Mouse (Mus musculus): ENCODE data around the gene Synpr. TPM values are rescaled to one million over a fixed set of nuclear protein-coding genes. Genes with fewer than 3 reads are reported as not detected.

Gene Synpr
- polyA plus RNA-seq, 1 experiment from 2014 or later, result 15.9 TPM

DNA sequence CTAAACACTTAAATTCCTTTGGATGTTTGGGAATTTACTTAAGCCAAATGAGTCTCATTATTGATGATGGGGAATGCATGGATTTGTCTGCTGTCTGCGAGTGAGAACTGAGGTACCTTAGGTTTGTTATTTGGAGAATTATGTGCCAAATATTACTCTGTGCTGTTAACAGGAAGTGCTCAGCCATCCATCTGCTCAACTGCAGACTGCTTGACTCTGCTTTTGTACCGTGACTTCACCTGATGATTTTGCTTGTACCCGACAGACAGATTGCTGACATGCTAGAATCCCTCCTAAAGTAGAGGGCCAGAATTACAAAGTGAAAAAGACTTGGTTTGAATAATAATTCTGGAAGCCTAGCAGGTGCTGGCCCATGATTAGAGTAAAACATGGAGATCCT is 9.6 kb downstream of the Synpr start:
- no peaks in the 10 kb centered on the region for H3K36me3 ChIP-seq
- H3K9me3 ChIP-seq, result no peaks in the 10 kb centered on the region
- 89% methylated on average over 3 of the region's 3 CpGs for WGBS
- no peaks in the 10 kb centered on the region for H3K4me1 ChIP-seq
- H3K4me3 ChIP-seq, result no peak overlapping the region
- H3K27ac ChIP-seq, result no peak overlapping the region
- no peak overlapping the region for H3K9ac ChIP-seq
- H3K27me3 ChIP-seq (replicated peaks), result no peaks in the 10 kb centered on the region
- no peak for ATAC-seq (ENCODE audit: low FRiP score, low read depth)
- H3K4me2 ChIP-seq (replicated peaks), result no peak overlapping the region

DNA sequence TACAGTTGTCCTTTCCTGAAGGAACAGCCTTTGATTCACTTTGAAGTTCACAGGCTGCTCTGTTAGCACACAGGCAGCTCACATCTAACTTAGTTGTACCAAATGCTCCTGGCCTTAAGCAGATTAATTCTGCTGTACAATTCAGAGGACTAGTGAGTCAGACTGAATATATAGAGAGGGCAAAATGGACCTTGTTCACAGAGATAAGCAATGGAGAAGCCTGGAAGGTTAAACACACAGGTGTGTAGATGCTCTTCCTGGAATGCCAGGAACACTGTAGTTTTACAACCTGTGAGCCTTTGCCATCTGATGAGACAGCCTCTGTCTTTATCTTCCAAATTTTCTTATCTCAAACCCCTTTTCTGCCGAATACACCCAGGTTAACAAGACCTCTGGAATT is 29.7 kb downstream of the Synpr start:
- Histone ChIP-seq H3K27ac (no peak overlapping the region), H3K4me3 (no peak overlapping the region), H3K36me3 (no peaks in the 10 kb centered on the region), H3K9ac (no peak overlapping the region), H3K4me2 (replicated peaks) (no peak overlapping the region), H3K9me3 (no peaks in the 10 kb centered on the region), H3K27me3 (replicated peaks) (no peaks in the 10 kb centered on the region), H3K4me1 (no peaks in the 10 kb centered on the region)
- WGBS, result 64% methylated on average over 1 of the region's 1 CpGs
- no peak for ATAC-seq (ENCODE audit: low FRiP score, low read depth)

DNA sequence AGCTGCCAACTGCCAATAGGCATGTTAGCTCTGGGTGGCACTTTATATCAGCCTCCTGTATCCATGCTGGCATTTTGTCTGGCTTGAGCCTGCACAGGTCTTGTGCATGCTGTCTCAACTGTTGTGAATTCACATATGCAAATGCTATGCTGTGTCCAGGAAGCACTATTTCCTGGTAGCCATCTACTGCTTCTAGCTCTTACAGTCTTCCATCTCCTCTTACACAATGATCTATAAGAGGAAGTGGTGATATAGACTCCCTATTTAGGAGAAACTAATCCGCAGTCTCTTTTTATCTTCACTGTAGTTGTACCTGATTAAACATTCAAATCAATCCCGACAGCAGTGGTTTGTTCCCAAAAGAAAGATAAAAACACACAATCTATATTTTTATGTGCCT is 43.9 kb downstream of the Synpr start:
- no peak overlapping the region for H3K9ac ChIP-seq
- no peaks in the 10 kb centered on the region for H3K36me3 ChIP-seq
- no peak overlapping the region for H3K4me3 ChIP-seq
- no peaks in the 10 kb centered on the region; the same call in 1 of the 2 replicates for H3K4me1 ChIP-seq
- WGBS, result 92% methylated on average over 2 of the region's 2 CpGs
- no peak overlapping the region for H3K27ac ChIP-seq
- H3K9me3 ChIP-seq, result no peaks in the 10 kb centered on the region
- no peak for ATAC-seq (ENCODE audit: low FRiP score, low read depth)
- no peak overlapping the region for H3K4me2 ChIP-seq (replicated peaks)
- H3K27me3 ChIP-seq (replicated peaks), result no peaks in the 10 kb centered on the region

DNA sequence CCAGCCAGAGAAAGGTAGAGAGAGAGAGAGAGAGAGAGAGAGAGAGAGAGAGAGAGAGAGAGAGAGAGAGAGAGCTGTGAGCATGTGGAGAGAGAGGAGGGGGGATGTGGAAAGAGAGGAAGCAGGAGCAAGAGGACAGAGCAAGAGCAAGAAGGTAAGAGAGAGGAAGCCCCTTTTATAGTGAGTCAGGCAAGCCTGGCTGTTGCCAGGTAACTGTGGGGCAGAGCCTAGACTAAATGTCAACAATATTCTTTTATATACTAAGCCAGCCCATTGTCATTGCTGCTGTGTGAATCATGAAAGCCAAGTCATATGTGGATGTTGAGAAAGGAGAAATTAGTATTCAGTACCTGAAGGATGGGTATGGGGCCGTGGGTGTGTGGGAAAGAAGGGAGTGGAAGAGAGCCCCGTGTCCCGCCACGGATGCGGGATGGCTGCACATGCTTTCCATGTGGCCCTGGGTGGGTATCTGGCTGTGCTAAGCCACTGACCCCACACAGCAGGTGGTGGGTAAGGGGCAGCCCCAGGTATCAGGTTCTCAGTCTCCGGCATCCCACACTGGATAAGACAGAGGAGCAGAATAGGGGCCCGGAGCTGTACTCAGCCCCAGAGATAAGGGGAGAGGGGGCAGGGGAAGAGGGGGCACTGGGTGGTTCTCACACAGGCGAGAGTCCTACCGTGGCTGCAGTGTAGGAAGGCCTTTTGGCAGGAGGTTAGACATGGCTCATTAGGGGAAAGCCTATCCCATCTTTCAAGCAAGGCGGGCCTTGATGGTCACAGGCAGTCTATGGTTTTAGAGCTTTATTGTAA is 48.1 kb downstream of the Synpr start:
- no peak overlapping the region for H3K27ac ChIP-seq
- no peaks in the 10 kb centered on the region for H3K36me3 ChIP-seq
- ATAC-seq (ENCODE audit: low FRiP score, low read depth), result peak; percentile 63
- H3K9ac ChIP-seq, result no peak overlapping the region
- WGBS, result 61% methylated on average over 10 of the region's 10 CpGs
- H3K4me3 ChIP-seq, result no peak overlapping the region
- no peaks in the 10 kb centered on the region; the same call in 1 of the 2 replicates for H3K4me1 ChIP-seq
- H3K4me2 ChIP-seq (replicated peaks), result no peak overlapping the region
- H3K27me3 ChIP-seq (replicated peaks), result no peaks in the 10 kb centered on the region
- H3K9me3 ChIP-seq, result no peaks in the 10 kb centered on the region

DNA sequence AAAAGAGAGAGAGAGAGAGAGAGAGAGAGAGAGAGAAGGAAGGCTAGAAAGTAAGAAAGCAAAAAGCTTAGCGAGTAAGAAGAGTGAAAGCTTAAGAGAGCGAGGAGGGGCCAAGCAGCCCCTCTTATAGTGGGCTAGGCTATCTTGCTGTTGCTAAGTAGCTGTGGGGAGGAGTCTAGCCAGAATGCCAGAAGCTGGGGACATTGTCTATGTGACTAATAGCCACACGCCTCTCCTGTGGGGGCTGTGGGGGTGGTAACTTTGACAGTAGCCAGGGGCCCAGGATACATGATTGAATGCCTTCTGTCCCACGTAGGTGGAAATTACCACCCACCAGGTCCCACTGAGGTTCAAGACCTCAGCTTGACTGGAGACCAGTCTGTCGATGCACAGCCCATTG is 48.8 kb downstream of the Synpr start:
- H3K27ac ChIP-seq, result no peak overlapping the region
- no peak overlapping the region for H3K9ac ChIP-seq
- H3K9me3 ChIP-seq, result no peaks in the 10 kb centered on the region
- H3K4me2 ChIP-seq (replicated peaks), result no peak overlapping the region
- no peaks in the 10 kb centered on the region; the same call in 1 of the 2 replicates for H3K4me1 ChIP-seq
- H3K4me3 ChIP-seq, result no peak overlapping the region
- whole genome bisulfite sequencing, result 53% methylated on average over 5 of the region's 5 CpGs
- no peaks in the 10 kb centered on the region for H3K36me3 ChIP-seq
- H3K27me3 ChIP-seq (replicated peaks), result no peaks in the 10 kb centered on the region
- peak; percentile 62 for ATAC-seq (ENCODE audit: low FRiP score, low read depth)

DNA sequence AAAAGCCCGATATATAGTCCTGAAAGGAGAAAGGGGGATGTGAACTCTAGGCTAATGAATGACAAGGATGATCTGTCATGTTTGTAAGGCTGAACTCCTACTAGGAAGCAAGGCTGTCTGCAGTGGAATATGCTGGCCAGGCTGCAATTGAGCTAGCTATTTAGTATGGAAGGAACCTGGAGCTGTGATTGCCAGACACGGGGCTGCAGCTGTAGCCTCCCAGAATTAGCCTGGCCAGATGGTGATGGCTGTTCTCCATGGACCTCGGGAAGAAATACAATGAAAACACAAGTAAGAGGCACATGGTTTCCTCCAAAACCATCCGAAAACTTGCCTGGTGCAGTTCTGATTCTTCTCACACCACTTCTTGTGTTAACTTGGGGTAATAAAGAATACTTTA is 51.6 kb downstream of the Synpr start:
- ATAC-seq (ENCODE audit: low FRiP score, low read depth), result no peak
- H3K27me3 ChIP-seq (replicated peaks), result no peaks in the 10 kb centered on the region
- no peak overlapping the region for H3K27ac ChIP-seq
- H3K9ac ChIP-seq, result no peak overlapping the region
- no peaks in the 10 kb centered on the region; the same call in 1 of the 2 replicates for H3K4me1 ChIP-seq
- WGBS, result 70% methylated on average over 4 of the region's 4 CpGs
- no peaks in the 10 kb centered on the region for H3K9me3 ChIP-seq
- no peak overlapping the region for H3K4me2 ChIP-seq (replicated peaks)
- H3K4me3 ChIP-seq, result no peak overlapping the region
- H3K36me3 ChIP-seq, result no peaks in the 10 kb centered on the region

DNA sequence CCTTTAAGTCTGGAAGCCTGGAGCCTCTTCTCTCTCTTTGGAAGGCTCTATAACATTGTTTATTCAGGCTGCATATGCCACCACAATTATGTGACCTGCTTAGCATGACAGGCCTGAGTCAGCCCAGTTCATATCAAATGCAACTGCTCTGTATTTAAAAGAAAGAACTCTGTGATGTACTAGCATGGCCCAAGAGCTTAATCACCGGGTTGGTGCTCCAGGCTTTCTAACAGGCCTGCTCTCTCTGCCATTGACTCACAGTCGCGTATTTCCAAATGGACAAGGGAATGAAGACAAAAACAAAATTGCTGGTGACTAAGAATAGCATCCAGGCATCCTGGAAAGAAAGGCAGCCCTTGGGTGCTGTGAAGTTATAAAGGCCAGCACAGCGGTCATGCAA is 56.1 kb downstream of the Synpr start:
- Histone ChIP-seq H3K4me1 (no peaks in the 10 kb centered on the region), H3K36me3 (no peaks in the 10 kb centered on the region), H3K9ac (no peak overlapping the region), H3K27ac (no peak overlapping the region), H3K9me3 (no peaks in the 10 kb centered on the region), H3K27me3 (replicated peaks) (no peaks in the 10 kb centered on the region), H3K4me3 (no peak overlapping the region), H3K4me2 (replicated peaks) (no peak overlapping the region)
- 85% methylated on average over 4 of the region's 4 CpGs for WGBS
- no peak for ATAC-seq (ENCODE audit: low FRiP score, low read depth)

DNA sequence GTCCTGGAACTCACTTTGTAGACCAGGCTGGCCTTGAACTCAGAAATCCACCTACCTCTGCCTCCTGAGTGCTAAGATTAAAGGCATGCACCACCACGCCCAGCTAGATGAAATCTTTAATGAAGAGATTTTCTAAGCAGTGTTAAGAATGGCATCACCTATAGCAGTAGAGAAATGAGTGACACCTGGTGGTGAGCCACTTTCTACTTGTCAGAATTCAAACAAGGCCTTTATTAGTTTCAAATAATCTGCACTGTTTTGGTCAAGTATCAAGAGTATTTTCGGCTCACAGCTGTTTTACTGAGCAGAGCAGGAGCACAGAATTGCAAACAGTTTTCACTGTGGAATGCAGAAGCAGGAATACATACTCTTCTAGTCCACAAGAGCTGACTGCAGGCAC is 59.7 kb downstream of the Synpr start:
- Histone ChIP-seq H3K4me3 (no peak overlapping the region), H3K4me1 (no peaks in the 10 kb centered on the region), H3K27me3 (replicated peaks) (no peaks in the 10 kb centered on the region), H3K36me3 (no peaks in the 10 kb centered on the region), H3K4me2 (replicated peaks) (no peak overlapping the region), H3K9ac (no peak overlapping the region), H3K9me3 (no peaks in the 10 kb centered on the region), H3K27ac (no peak overlapping the region)
- 82% methylated on average over 2 of the region's 2 CpGs for WGBS
- ATAC-seq (ENCODE audit: low FRiP score, low read depth), result no peak

DNA sequence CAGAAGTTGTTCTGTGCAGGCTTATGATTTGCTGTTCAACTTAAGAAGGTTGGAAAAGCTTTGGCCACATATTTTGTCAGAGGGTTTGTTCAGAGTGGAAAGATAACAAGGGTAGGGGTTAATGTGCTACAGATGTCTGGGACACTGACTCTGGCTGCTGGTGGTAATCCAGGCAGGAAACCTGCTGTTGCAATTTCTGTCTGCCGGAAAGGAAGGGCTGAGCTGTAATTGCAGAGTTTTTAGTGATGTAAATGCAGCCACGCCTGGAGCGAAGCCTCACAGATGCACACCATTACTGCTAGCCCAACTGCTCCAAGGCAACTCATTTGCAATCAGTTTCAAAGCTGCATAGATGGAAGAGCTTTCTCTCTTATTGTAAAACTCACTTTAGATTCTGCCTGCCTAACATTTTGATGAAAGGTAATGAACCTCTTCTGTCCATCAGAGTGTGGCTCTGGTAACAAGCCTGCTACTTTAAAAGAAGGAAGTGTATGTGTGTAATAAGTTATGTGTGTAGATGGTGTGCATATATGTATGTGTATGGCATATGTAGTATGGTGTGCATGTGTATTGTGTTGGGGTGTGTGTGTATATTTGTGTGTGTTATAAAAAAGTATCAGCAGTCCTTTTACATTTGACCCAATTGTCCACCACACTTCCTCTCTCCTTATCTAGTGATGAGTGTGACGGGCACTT is 64.7 kb downstream of the Synpr start:
- ATAC-seq (ENCODE audit: low FRiP score, low read depth), result no peak
- WGBS, result 43% methylated on average over 4 of the region's 4 CpGs

DNA sequence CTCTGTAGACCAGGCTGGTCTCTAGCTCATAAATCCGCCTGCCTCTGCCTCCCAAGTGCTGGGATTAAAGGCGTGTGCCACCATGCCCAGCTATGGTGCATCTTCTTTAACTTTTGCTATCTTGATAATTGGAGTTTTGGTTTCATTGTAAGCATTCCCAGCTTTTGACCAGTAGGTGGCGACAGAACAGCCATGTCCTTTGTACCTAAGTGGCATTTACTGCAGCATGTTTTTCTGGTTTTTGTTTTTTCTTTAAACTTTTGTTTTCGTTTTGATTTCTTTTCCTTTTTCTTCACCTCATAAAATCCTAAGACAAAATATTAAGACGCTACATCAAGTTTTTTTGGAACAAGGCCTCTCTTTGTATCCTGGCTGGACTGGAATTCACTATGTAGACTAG is 69.6 kb downstream of the Synpr start:
- H3K27me3 ChIP-seq (replicated peaks), result no peaks in the 10 kb centered on the region
- ATAC-seq (ENCODE audit: low FRiP score, low read depth), result no peak
- H3K27ac ChIP-seq, result no peak overlapping the region
- H3K9ac ChIP-seq, result no peak overlapping the region
- H3K9me3 ChIP-seq, result no peaks in the 10 kb centered on the region
- H3K4me1 ChIP-seq, result no peaks in the 10 kb centered on the region
- no peaks in the 10 kb centered on the region for H3K36me3 ChIP-seq
- 34% methylated on average over 5 of the region's 5 CpGs for WGBS
- no peak overlapping the region for H3K4me2 ChIP-seq (replicated peaks)
- no peak overlapping the region for H3K4me3 ChIP-seq

More for the DNA sequence above, 64.7 kb downstream of the Synpr start:
- H3K4me1 ChIP-seq, result no peaks in the 10 kb centered on the region
- H3K9ac ChIP-seq, result no peak overlapping the region
- no peaks in the 10 kb centered on the region for H3K27me3 ChIP-seq (replicated peaks)
- H3K27ac ChIP-seq, result no peak overlapping the region
- no peak overlapping the region for H3K4me3 ChIP-seq
- H3K4me2 ChIP-seq (replicated peaks), result no peak overlapping the region
- no peaks in the 10 kb centered on the region for H3K36me3 ChIP-seq
- no peaks in the 10 kb centered on the region for H3K9me3 ChIP-seq

DNA sequence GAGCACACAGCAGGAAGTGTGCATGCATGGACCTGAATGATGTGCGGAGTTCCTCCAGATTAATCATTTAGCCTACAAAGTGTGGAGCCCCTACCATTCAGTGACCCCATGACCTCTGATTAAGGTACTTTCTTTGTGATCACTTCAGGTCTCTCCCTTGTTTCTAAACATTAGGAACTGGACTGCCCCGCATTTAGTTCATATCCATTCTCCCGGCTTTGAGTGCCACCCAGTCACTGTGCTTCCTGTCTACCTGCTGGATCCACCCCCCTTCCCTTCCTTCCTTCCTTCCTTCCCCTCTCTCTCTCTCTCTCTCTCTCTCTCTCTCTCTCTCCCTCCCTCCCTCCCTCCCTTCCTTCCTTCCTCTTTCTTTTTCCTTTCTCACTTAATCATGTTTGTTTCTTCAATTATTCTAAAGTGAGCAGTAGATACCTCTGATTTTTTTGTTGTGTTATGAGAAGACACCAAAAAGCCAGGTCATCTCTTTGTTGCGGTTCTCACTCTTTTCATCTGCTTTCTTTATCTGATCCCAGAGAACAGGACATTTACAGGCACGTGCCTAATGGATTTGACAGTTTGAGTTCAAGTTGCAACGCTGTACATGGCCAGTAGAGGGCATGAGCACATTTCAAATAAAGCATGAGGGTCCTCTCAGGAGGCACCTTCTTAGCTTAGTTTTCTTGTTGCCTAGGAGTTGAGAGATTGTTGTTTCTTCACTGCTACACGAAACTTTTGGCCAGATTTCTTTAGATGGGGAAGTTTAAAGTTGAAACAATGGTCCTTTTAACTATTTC is 71.2 kb downstream of the Synpr start:
- WGBS, result 16% methylated on average over 7 of the region's 7 CpGs
- ATAC-seq (ENCODE audit: low FRiP score, low read depth), result peak; percentile 45; the same call in 1 of the 2 replicates

DNA sequence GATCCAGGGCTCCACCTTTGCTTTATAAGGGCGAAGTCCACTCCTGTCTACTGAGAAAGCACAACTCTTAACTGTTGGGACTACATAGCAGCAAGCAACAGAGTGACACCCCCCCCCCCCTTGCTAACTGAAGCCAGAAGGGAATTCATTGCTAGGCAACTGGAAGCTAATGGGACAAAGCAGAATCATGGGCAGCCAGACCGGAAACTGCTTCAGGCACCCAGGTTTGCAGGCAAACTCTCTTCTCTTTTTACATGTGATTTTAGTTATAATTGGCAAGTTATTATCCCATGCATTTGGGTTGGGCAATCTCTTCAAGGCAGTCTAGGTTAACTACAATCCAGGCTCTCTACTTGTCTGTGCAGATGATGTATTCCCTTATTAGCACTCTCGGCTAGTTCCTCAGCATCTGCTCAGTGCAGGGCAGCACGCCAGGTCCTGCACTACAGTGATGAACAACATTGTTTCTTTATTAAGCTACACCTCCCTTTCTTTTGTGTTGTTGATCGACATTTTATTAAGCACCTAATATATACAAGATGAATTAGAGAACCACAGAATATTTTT is 72.6 kb downstream of the Synpr start:
- Histone ChIP-seq H3K9ac (no peak overlapping the region), H3K36me3 (no peaks in the 10 kb centered on the region), H3K4me3 (no peak overlapping the region), H3K4me2 (replicated peaks) (no peak overlapping the region), H3K9me3 (no peaks in the 10 kb centered on the region), H3K27ac (no peak overlapping the region), H3K27me3 (replicated peaks) (no peaks in the 10 kb centered on the region), H3K4me1 (no peaks in the 10 kb centered on the region)
- 77% methylated on average over 5 of the region's 5 CpGs for WGBS
- ATAC-seq (ENCODE audit: low FRiP score, low read depth), result no peak

More for the DNA sequence above, 71.2 kb downstream of the Synpr start:
- H3K4me1 ChIP-seq, result no peaks in the 10 kb centered on the region
- no peaks in the 10 kb centered on the region for H3K36me3 ChIP-seq
- no peak overlapping the region for H3K4me2 ChIP-seq (replicated peaks)
- H3K9me3 ChIP-seq, result no peaks in the 10 kb centered on the region
- no peaks in the 10 kb centered on the region for H3K27me3 ChIP-seq (replicated peaks)
- no peak overlapping the region for H3K27ac ChIP-seq
- no peak overlapping the region for H3K4me3 ChIP-seq
- H3K9ac ChIP-seq, result no peak overlapping the region
